Mouse (Mus musculus) forebrain, postnatal 0 days (tissue): ENCODE data around the gene Map3k5. TPM values are rescaled to one million over a fixed set of nuclear protein-coding genes. Genes with fewer than 3 reads are reported as not detected.

Experiments
- ATAC-seq: fragments of 200-750 bp; cut with Nextera tagmentation; 2 replicates; pipeline ENCODE4 v1.8.0; 2017; ENCODE audit warnings: mild to moderate bottlenecking, moderate library complexity
- DNase-seq: peaks from one replicate; pipeline ENCODE4 v3.0.0-alpha.2; 2015
- H3K27ac ChIP-seq: fragments of 300-500 bp; sonication (generic); 2 replicates; pipeline ENCODE4 v1.5.1; 2014; ENCODE audit warnings: low read depth, mild to moderate bottlenecking, antibody characterized with exemption, low read length, moderate library complexity, mixed read lengths
- H3K27me3 ChIP-seq: fragments of 300-500 bp; sonication (generic); 2 replicates; pipeline ENCODE4 v1.6.1; 2014; ENCODE audit warnings: mild to moderate bottlenecking, low read length, mixed read lengths; ENCODE audit not compliant: insufficient read depth
- H3K36me3 ChIP-seq: fragments of 300-500 bp; sonication (generic); 2 replicates; pipeline ENCODE4 v1.6.1; 2014; ENCODE audit warnings: mild to moderate bottlenecking, moderate library complexity; ENCODE audit not compliant: insufficient read depth
- H3K4me1 ChIP-seq: fragments of 300-500 bp; sonication (generic); 2 replicates; pipeline ENCODE4 v1.6.1; 2014; ENCODE audit warnings: antibody characterized with exemption; ENCODE audit not compliant: insufficient read depth
- H3K4me2 ChIP-seq: fragments of 300-500 bp; sonication (generic); 2 replicates; pipeline ENCODE4 v1.6.1; 2014; ENCODE audit warnings: low read depth, mild to moderate bottlenecking, moderate library complexity
- H3K4me3 ChIP-seq: fragments of 300-500 bp; sonication (generic); 2 replicates; pipeline ENCODE4 v1.5.1; 2014; ENCODE audit warnings: low read depth, low read length, mixed read lengths
- H3K9ac ChIP-seq: fragments of 300-500 bp; sonication (generic); 2 replicates; pipeline ENCODE4 v1.6.1; 2014; ENCODE audit warnings: mild to moderate bottlenecking
- H3K9me3 ChIP-seq: fragments of 300-500 bp; sonication (generic); 2 replicates; pipeline ENCODE4 v1.6.1; 2016; ENCODE audit warnings: low read length
- CTCF ChIP-seq: sonication (generic); IDR thresholded peaks from 2 replicates; pipeline ENCODE4 v1.5.1; 2016; ENCODE audit warnings: antibody characterized with exemption, control low read depth, low read depth
- WGBS: fragments of 180-500 bp; shearing (Covaris S2); extraction: QIAGEN DNeasy Blood & Tissue Kit; methylation state at CpG from one replicate; pipeline ENCODE4 v1.1.7; 2014; 5-methylcytosine and 5-hydroxymethylcytosine counted together
- polyA plus RNA-seq: library from polyadenylated mRNA; unstranded; fragments of >200 nt; fragmentation: Nextera tagmentation; extraction: Ambion mirVana; gene quantifications from 2 replicates; pipeline ENCODE4 v1.2.1, GENCODE M21; 2015
- total RNA-seq: library from RNA; depleted of rRNA; stranded (reverse); fragments of >200 nt; gene quantifications from 2 replicates; pipeline ENCODE4 v1.2.3, GENCODE M21; 2014

Map3k5 gene
- total and polyA plus RNA-seq, 2 experiments from 2014 or later, result 1.3 to 5.8 TPM

GRCm38 (mm10) chr10:20123401-20123800 is 189.1 kb downstream of the Map3k5 start:
- no peak overlapping the region for H3K9ac ChIP-seq
- H3K4me1 ChIP-seq, result no peaks in the 10 kb centered on the region
- no peak for TF ChIP-seq CTCF
- ATAC-seq (peak; percentile 74), DNase-seq (peak; percentile 19)
- H3K27me3 ChIP-seq, result no peaks in the 10 kb centered on the region
- H3K36me3 ChIP-seq, result no peaks in the 10 kb centered on the region; the same call in 1 of the 2 replicates
- WGBS, result 36% methylated on average over 9 of the region's 9 CpGs
- 0 out of 2 replicates have a peak overlapping the region, but pooled peaks have one; percentile 40 for H3K27ac ChIP-seq
- no peak overlapping the region for H3K4me3 ChIP-seq
- no peak overlapping the region for H3K4me2 ChIP-seq
- H3K9me3 ChIP-seq, result no peaks in the 10 kb centered on the region

- H3K27ac ChIP-seq, result no peak overlapping the region
- no peaks in the 10 kb centered on the region; the same call in 1 of the 2 replicates for H3K36me3 ChIP-seq
- H3K4me3 ChIP-seq, result no peak overlapping the region
- no peak overlapping the region for H3K4me2 ChIP-seq
- no peak for DNase-seq
- H3K9me3 ChIP-seq, result no peaks in the 10 kb centered on the region
- H3K27me3 ChIP-seq, result no peaks in the 10 kb centered on the region
- TF ChIP-seq CTCF, result no peak
- ATAC-seq, result no peak
- 86% methylated on average over 12 of the region's 12 CpGs for WGBS
- no peak overlapping the region for H3K9ac ChIP-seq
- no peaks in the 10 kb centered on the region for H3K4me1 ChIP-seq
Measured at GRCm38 (mm10) chr10:20124576-20124975, 190.3 kb downstream of the Map3k5 start.

GRCm38 (mm10) chr10:20125226-20125625 is 191.0 kb downstream of the Map3k5 start:
- ATAC-seq (peak; percentile 87), DNase-seq (peak; percentile 85)
- H3K9me3 ChIP-seq, result no peaks in the 10 kb centered on the region
- no peak overlapping the region for H3K9ac ChIP-seq
- H3K4me3 ChIP-seq, result no peak overlapping the region
- H3K4me2 ChIP-seq, result no peak overlapping the region
- no peaks in the 10 kb centered on the region for H3K4me1 ChIP-seq
- H3K27me3 ChIP-seq, result no peaks in the 10 kb centered on the region
- WGBS, result 52% methylated on average over 4 of the region's 4 CpGs
- no peaks in the 10 kb centered on the region for H3K36me3 ChIP-seq
- no peak overlapping the region for H3K27ac ChIP-seq
- TF ChIP-seq CTCF, result peak; percentile 97

- 94% methylated on average over 12 of the region's 12 CpGs for WGBS
- Histone ChIP-seq H3K9me3 (no peaks in the 10 kb centered on the region), H3K27ac (no peak overlapping the region), H3K4me3 (no peak overlapping the region), H3K4me1 (no peaks in the 10 kb centered on the region), H3K4me2 (no peak overlapping the region), H3K9ac (no peak overlapping the region), H3K36me3 (no peaks in the 10 kb centered on the region), H3K27me3 (no peaks in the 10 kb centered on the region)
- TF ChIP-seq CTCF, result no peak
- no peak for ATAC-seq
- no peak for DNase-seq
Measured at GRCm38 (mm10) chr10:20132933-20133652, 198.8 kb downstream of the Map3k5 start.

GRCm38 (mm10) chr10:20135350-20136058 is 201.2 kb downstream of the Map3k5 start:
- H3K4me3 ChIP-seq, result no peak overlapping the region
- H3K4me1 ChIP-seq, result no peaks in the 10 kb centered on the region
- H3K36me3 ChIP-seq, result no peaks in the 10 kb centered on the region
- H3K27ac ChIP-seq, result no peak overlapping the region
- no peak for ATAC-seq
- 78% methylated on average over 15 of the region's 15 CpGs for WGBS
- no peak overlapping the region for H3K9ac ChIP-seq
- H3K4me2 ChIP-seq, result no peak overlapping the region
- TF ChIP-seq CTCF, result no peak
- H3K27me3 ChIP-seq, result no peaks in the 10 kb centered on the region
- no peaks in the 10 kb centered on the region for H3K9me3 ChIP-seq
- DNase-seq, result no peak

GRCm38 (mm10) chr10:20136505-20136904 is 202.2 kb downstream of the Map3k5 start:
- Histone ChIP-seq H3K9ac (no peak overlapping the region), H3K4me1 (no peaks in the 10 kb centered on the region), H3K36me3 (no peaks in the 10 kb centered on the region), H3K4me3 (no peak overlapping the region), H3K9me3 (no peaks in the 10 kb centered on the region), H3K27me3 (no peaks in the 10 kb centered on the region), H3K27ac (no peak overlapping the region), H3K4me2 (no peak overlapping the region)
- TF ChIP-seq CTCF, result no peak
- no peak for DNase-seq
- no peak for ATAC-seq
- WGBS, result 82% methylated on average over 1 of the region's 1 CpGs

- no peak overlapping the region for H3K4me2 ChIP-seq
Measured at GRCm38 (mm10) chr10:20141376-20141775, 207.1 kb downstream of the Map3k5 start.

More at GRCm38 (mm10) chr10:20141376-20141775, 207.1 kb downstream of the Map3k5 start:
- no peak for DNase-seq
- WGBS, result 66% methylated on average over 17 of the region's 17 CpGs
- H3K9me3 ChIP-seq, result no peaks in the 10 kb centered on the region
- H3K27me3 ChIP-seq, result no peaks in the 10 kb centered on the region
- no peaks in the 10 kb centered on the region for H3K36me3 ChIP-seq
- no peak for ATAC-seq
- H3K27ac ChIP-seq, result no peak overlapping the region
- H3K9ac ChIP-seq, result no peak overlapping the region
- H3K4me3 ChIP-seq, result no peak overlapping the region
- no peaks in the 10 kb centered on the region for H3K4me1 ChIP-seq
- TF ChIP-seq CTCF, result no peak
